Mouse (Mus musculus) kidney, embryonic 16.5 days (tissue): ENCODE measurements at regions not wholly inside any gene's neighbourhood (a gene's known extent, or its start where the extent isn't known, plus 50 kb on each side); places are given as distances from the start of the nearest gene placed in this dataset.

Experiments
- ATAC-seq: fragments of 200-750 bp; cut with Nextera tagmentation; 2 replicates; pipeline ENCODE4 v1.8.0; 2017; ENCODE audit warnings: moderate TSS enrichment; ENCODE audit not compliant: low FRiP score, low TSS enrichment
- H3K27ac ChIP-seq: fragments of 300-500 bp; sonication (generic); 2 replicates; pipeline ENCODE4 v1.5.1; 2014; ENCODE audit warnings: low read length
- H3K27me3 ChIP-seq: fragments of 300-500 bp; sonication (generic); 2 replicates; pipeline ENCODE4 v1.6.1; 2014; ENCODE audit warnings: low read length, control low read depth, mixed read lengths; ENCODE audit not compliant: insufficient read depth
- H3K36me3 ChIP-seq: fragments of 300-500 bp; sonication (generic); 2 replicates; pipeline ENCODE4 v1.6.1; 2014; ENCODE audit warnings: low read length, control low read depth, mixed read lengths; ENCODE audit not compliant: insufficient read depth
- H3K4me1 ChIP-seq: fragments of 300-500 bp; sonication (generic); 2 replicates; pipeline ENCODE4 v1.6.1; 2014; ENCODE audit warnings: low read length, control low read depth, mixed read lengths; ENCODE audit not compliant: insufficient read depth
- H3K4me2 ChIP-seq: fragments of 300-500 bp; sonication (generic); replicated peaks from 2 replicates; pipeline ENCODE4 v1.6.1; 2014; ENCODE audit warnings: low read depth, low read length
- H3K4me3 ChIP-seq: fragments of 300-500 bp; sonication (generic); 2 replicates; pipeline ENCODE4 v1.5.1; 2014; ENCODE audit warnings: mild to moderate bottlenecking, low read length
- H3K9ac ChIP-seq: fragments of 300-500 bp; sonication (generic); replicated peaks from 2 replicates; pipeline ENCODE4 v1.6.1; 2014; ENCODE audit warnings: low read length
- H3K9me3 ChIP-seq: fragments of 300-500 bp; sonication (generic); 2 replicates; pipeline ENCODE4 v1.6.1; 2016; ENCODE audit warnings: low read length, control low read depth
- WGBS: fragments of 180-500 bp; shearing (Covaris S2); extraction: QIAGEN DNeasy Blood & Tissue Kit; methylation state at CpG from one replicate; pipeline ENCODE4 v1.1.7; 2014; 5-methylcytosine and 5-hydroxymethylcytosine counted together

- ATAC-seq: no peak
- no peaks in the 10 kb centered on the region for H3K4me1 ChIP-seq
- no peaks in the 10 kb centered on the region for H3K36me3 ChIP-seq
- no peak overlapping the region for H3K27ac ChIP-seq
- H3K27me3 ChIP-seq: no peaks in the 10 kb centered on the region
- H3K4me2 ChIP-seq: no peak overlapping the region
- H3K4me3 ChIP-seq: no peak overlapping the region
- H3K9ac ChIP-seq: no peak overlapping the region
- WGBS: 60% methylated on average over 4 of the region's 4 CpGs
- H3K9me3 ChIP-seq: 0 out of 2 replicates have a peak, but pooled peaks cover 3% of the 10 kb centered on the region
These were observed 348.1 kb downstream of the Osr1 start for GRCm38 (mm10) chr12:9918026-9918425.

- H3K27ac ChIP-seq: no peak overlapping the region
- WGBS: 64% methylated on average over 3 of the region's 3 CpGs
- no peaks in the 10 kb centered on the region for H3K36me3 ChIP-seq
- no peak overlapping the region for H3K9ac ChIP-seq
- 0 out of 2 replicates have a peak, but pooled peaks cover 2% of the 10 kb centered on the region for H3K9me3 ChIP-seq
- H3K4me1 ChIP-seq: no peaks in the 10 kb centered on the region
- no peak overlapping the region for H3K4me2 ChIP-seq
- no peak overlapping the region for H3K4me3 ChIP-seq
- ATAC-seq: no peak
- no peaks in the 10 kb centered on the region for H3K27me3 ChIP-seq
These were observed 349.1 kb downstream of the Osr1 start for GRCm38 (mm10) chr12:9919007-9919406.

- 86% methylated on average over 4 of the region's 4 CpGs for WGBS
- no peaks in the 10 kb centered on the region for H3K4me1 ChIP-seq
These were observed 349.5 kb downstream of the Osr1 start for GRCm38 (mm10) chr12:9919433-9919832.

DNA sequence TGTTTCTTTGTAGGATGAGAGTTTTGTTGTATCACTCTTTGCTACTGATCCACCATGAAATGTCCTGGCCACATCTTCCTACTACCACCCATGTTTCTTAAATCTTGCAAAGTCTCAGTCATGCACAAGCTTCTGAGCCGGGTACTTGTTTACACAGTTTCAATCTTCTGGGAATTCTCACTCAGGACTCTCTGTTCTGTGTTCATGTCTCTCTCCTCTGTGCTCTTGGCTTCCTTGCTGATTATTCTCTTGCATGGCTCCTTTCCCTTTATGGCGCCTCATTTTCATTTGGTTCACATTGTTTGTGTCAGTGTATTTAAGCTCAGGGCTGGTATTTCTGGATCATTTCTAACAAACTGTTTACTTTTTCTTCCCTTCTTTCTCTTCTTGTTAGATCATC lies 350.5 kb downstream of the Osr1 start:
- Histone ChIP-seq H3K4me2 (no peak overlapping the region), H3K36me3 (no peaks in the 10 kb centered on the region), H3K9ac (no peak overlapping the region), H3K9me3 (no peaks in the 10 kb centered on the region), H3K27me3 (no peaks in the 10 kb centered on the region), H3K4me3 (no peak overlapping the region), H3K4me1 (no peaks in the 10 kb centered on the region), H3K27ac (no peak overlapping the region)
- ATAC-seq: no peak
- WGBS: 80% methylated on average over 2 of the region's 2 CpGs

More at GRCm38 (mm10) chr12:9919433-9919832, 349.5 kb downstream of the Osr1 start:
- ATAC-seq: no peak
- no peak overlapping the region for H3K27ac ChIP-seq
- no peak overlapping the region for H3K4me3 ChIP-seq
- H3K36me3 ChIP-seq: no peaks in the 10 kb centered on the region
- no peak overlapping the region for H3K9ac ChIP-seq
- H3K4me2 ChIP-seq: no peak overlapping the region
- H3K9me3 ChIP-seq: no peaks in the 10 kb centered on the region
- H3K27me3 ChIP-seq: no peaks in the 10 kb centered on the region

GRCm38 (mm10) chr12:9921591-9922198 lies 351.8 kb downstream of the Osr1 start:
- WGBS: 77% methylated on average over 2 of the region's 2 CpGs

DNA sequence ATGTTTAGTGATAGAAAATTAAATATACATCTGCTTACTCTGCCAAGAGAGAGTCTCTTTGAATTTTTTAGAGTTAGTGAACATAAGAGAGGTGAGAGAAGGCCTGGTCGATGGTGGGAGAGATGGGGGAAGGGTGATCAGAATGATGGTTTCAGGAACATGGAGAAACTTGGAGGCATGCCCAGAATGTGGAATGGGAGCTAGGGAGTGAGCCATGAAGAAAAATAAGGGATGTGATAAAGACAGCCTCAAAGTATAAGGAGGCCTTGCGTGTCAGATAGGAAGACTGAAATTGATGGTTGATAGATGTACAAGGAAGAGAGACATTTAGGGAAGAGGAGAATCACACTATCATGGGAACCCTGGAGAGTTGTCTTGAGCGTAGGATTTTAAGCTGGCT lies 354.6 kb downstream of the Osr1 start:
- H3K4me3 ChIP-seq: no peak overlapping the region
- H3K9me3 ChIP-seq: no peaks in the 10 kb centered on the region
- H3K4me1 ChIP-seq: no peaks in the 10 kb centered on the region
- no peaks in the 10 kb centered on the region for H3K36me3 ChIP-seq
- 54% methylated on average over 3 of the region's 3 CpGs for WGBS
- H3K4me2 ChIP-seq: no peak overlapping the region
- H3K9ac ChIP-seq: no peak overlapping the region
- H3K27me3 ChIP-seq: no peaks in the 10 kb centered on the region
- ATAC-seq: no peak
- no peak overlapping the region for H3K27ac ChIP-seq

More at GRCm38 (mm10) chr12:9921591-9922198, 351.8 kb downstream of the Osr1 start:
- Histone ChIP-seq H3K36me3 (no peaks in the 10 kb centered on the region), H3K9ac (no peak overlapping the region), H3K9me3 (no peaks in the 10 kb centered on the region), H3K27ac (no peak overlapping the region), H3K4me2 (no peak overlapping the region), H3K27me3 (no peaks in the 10 kb centered on the region), H3K4me3 (no peak overlapping the region), H3K4me1 (no peaks in the 10 kb centered on the region)
- no peak for ATAC-seq

DNA sequence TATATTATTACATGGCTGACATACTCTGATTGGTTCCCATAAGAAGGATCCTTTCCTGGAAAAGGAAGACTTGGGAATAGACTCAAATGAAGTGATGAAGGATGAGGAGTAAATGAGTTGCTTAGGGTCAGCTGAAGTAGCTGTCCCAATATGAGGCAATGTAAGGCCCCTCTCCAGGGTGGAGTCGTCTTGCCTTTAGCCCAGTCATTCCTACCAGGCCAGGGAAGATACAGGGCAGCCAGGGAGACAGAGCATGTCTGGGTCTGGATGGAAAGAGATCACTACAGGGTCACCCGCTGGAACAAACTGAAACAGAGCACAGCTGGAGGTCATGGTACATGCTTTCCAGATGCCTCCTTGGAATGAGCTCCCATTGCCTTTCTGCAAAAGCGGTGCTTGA lies 364.2 kb downstream of the Osr1 start:
- no peaks in the 10 kb centered on the region for H3K27me3 ChIP-seq
- H3K4me3 ChIP-seq: no peak overlapping the region
- no peak for ATAC-seq
- H3K27ac ChIP-seq: no peak overlapping the region
- no peaks in the 10 kb centered on the region for H3K4me1 ChIP-seq
- no peak overlapping the region for H3K9ac ChIP-seq
- WGBS: 92% methylated on average over 3 of the region's 3 CpGs
- no peaks in the 10 kb centered on the region for H3K9me3 ChIP-seq
- no peak overlapping the region for H3K4me2 ChIP-seq
- H3K36me3 ChIP-seq: no peaks in the 10 kb centered on the region

DNA sequence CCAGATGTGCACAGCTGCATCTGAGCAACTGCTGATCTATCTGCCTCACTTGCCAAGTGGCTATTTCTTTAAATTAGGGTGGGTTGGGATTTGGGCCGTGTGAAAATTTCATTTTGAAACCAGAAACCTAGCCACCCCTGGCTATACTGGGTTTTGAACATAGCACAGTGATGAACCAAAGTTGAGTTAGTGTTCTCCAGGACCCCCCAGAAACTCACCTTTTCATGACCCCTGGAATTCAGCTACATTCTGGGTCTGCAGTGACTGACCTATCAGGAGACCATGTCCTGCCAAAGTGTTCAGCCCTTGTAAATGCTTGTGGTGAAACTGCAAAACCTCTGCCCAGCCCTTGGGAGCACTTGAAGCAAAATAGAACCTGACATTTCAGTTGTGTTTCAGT lies 371.4 kb downstream of the Osr1 start:
- WGBS: 61% methylated on average over 1 of the region's 1 CpGs
- H3K4me1 ChIP-seq: no peaks in the 10 kb centered on the region

GRCm38 (mm10) chr12:9941823-9942222 lies 371.9 kb downstream of the Osr1 start:
- Histone ChIP-seq H3K9ac (no peak overlapping the region), H3K9me3 (no peaks in the 10 kb centered on the region), H3K36me3 (no peaks in the 10 kb centered on the region), H3K4me2 (no peak overlapping the region), H3K27me3 (no peaks in the 10 kb centered on the region), H3K27ac (no peak overlapping the region), H3K4me1 (no peaks in the 10 kb centered on the region), H3K4me3 (no peak overlapping the region)
- WGBS: 87% methylated on average over 3 of the region's 3 CpGs
- ATAC-seq: no peak

More for the DNA sequence above, 371.4 kb downstream of the Osr1 start:
- Histone ChIP-seq H3K9me3 (no peaks in the 10 kb centered on the region), H3K9ac (no peak overlapping the region), H3K4me2 (no peak overlapping the region), H3K27ac (no peak overlapping the region), H3K4me3 (no peak overlapping the region), H3K27me3 (no peaks in the 10 kb centered on the region), H3K36me3 (no peaks in the 10 kb centered on the region)
- no peak for ATAC-seq

- Histone ChIP-seq H3K36me3 (no peaks in the 10 kb centered on the region), H3K27ac (no peak overlapping the region), H3K4me3 (no peak overlapping the region), H3K9me3 (no peaks in the 10 kb centered on the region), H3K4me1 (no peaks in the 10 kb centered on the region), H3K27me3 (no peaks in the 10 kb centered on the region), H3K4me2 (no peak overlapping the region), H3K9ac (no peak overlapping the region)
- no peak for ATAC-seq
- WGBS: 82% methylated on average over 4 of the region's 4 CpGs
These were observed 378.9 kb downstream of the Osr1 start for GRCm38 (mm10) chr12:9948784-9949183.
